17 mouse cellular contexts compared by ENCODE assay signal in the genomic region with DNA sequence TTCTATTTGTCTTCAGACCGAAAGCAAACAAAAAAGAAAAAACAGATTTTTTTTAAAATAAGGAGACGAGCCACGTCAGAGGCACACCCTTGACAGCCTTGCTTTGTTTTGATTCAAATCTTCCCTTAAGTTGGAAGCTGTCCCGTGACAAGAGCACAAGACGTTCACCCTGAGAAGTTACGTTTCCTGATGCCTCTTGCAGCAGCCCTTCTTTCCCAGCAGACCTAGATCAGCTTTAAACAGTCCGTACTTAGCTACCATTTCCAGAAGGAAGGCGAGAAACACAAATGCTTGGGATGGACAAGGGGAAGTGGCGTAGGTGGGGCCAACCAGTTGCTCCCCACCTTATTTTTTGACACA. TPM values are rescaled to one million over a fixed set of nuclear protein-coding genes. Genes with fewer than 3 reads are reported as not detected.
DNase-seq lines count a peak whose midpoint lies in the region; ATAC-seq and TF ChIP-seq lines count a peak whose summit lies in the region.
"Had no signal": no experiment of that assay in that cellular context is flagged by ENCODE, and none has a peak within 500 bp of the region (broad histone marks: within the 10 kb centered on the region; RNA-seq: fewer than 3 reads in every experiment).

No protein-coding gene starts in this region.

- H3K4me3 ChIP-seq in liver, adult 2 months (ENCODE audit: insufficient read depth, low read depth, low read length): no peak overlapping the region
- H3K4me3 ChIP-seq in MEL (ENCODE audit: control insufficient read depth in 1 of 2, insufficient read depth in 1 of 2, low read depth in 2 of 2, low read length in 2 of 2): peak overlapping the region; percentile 35 to 45
- H3K4me3 ChIP-seq in liver, embryonic 15.5 days (replicated peaks): 0 out of 2 replicates have a peak overlapping the region, but pooled peaks have one; percentile 12
- no peak overlapping the region for H3K4me3 ChIP-seq in hindbrain, embryonic 13.5 days
- H3K4me3 ChIP-seq: forebrain, embryonic 13.5 days; heart, embryonic 15.5 days; kidney, embryonic 15.5 days; layer of hippocampus, adult 2 months; midbrain, embryonic 13.5 days had no signal

- no peak for DNase-seq in liver, adult 2 months (ENCODE audit: extremely low read depth, low read depth, low spot score)
- DNase-seq in liver (no peak), MEL (ENCODE audit: low read depth, low spot score) (peak; percentile 67)
- DNase-seq in CD4-positive, CD25-positive, alpha-beta regulatory T cell, adult 2 months (ENCODE audit: low read depth, low spot score): peak; percentile 52
- no peak for DNase-seq in cerebellum, adult 11 months
- DNase-seq: cerebellum, adult 18-20 months; gastrocnemius, postnatal 36 days had no signal

- H3K9me3 ChIP-seq in MEL (replicated peaks; ENCODE audit: insufficient read depth, low read length): no peaks in the 10 kb centered on the region
- no peaks in the 10 kb centered on the region for H3K9me3 ChIP-seq in liver, embryonic 15.5 days (replicated peaks)
- H3K9me3 ChIP-seq in hindbrain, embryonic 13.5 days: no peaks in the 10 kb centered on the region
- H3K9me3 ChIP-seq: forebrain, embryonic 13.5 days; heart, embryonic 15.5 days; kidney, embryonic 15.5 days; midbrain, embryonic 13.5 days had no signal

- no peak overlapping the region for H3K9ac ChIP-seq in liver, adult 2 months (ENCODE audit: low read depth, low read length)
- peak overlapping the region; percentile 63 for H3K9ac ChIP-seq in MEL (ENCODE audit: control insufficient read depth, low read depth, low read length, poor library complexity, severe bottlenecking)
- no peak overlapping the region for H3K9ac ChIP-seq in liver, embryonic 15.5 days
- no peak overlapping the region for H3K9ac ChIP-seq in hindbrain, embryonic 13.5 days
- H3K9ac ChIP-seq: forebrain, embryonic 13.5 days; heart, embryonic 15.5 days; kidney, embryonic 15.5 days; lung, embryonic 14.5 days; midbrain, embryonic 13.5 days had no signal

- H3K4me2 ChIP-seq in liver, embryonic 15.5 days: peak overlapping the region; percentile 49
- no peak overlapping the region for H3K4me2 ChIP-seq in hindbrain, embryonic 13.5 days
- H3K4me2 ChIP-seq: forebrain, embryonic 13.5 days; heart, embryonic 15.5 days; kidney, embryonic 15.5 days; lung, embryonic 14.5 days; midbrain, embryonic 13.5 days had no signal

- TF ChIP-seq CTCF in liver, adult 2 months (IDR thresholded peaks at IDR 0.05; ENCODE audit: low read depth, low read length): no peak
- TF ChIP-seq CTCF in MEL (IDR thresholded peaks at IDR 0.05 in 2 of 3, conservative IDR thresholded peaks at IDR 0.05 in 1 of 3; ENCODE audit: control insufficient read depth in 1 of 3, insufficient read depth in 1 of 3, low read depth in 2 of 3, low read length in 3 of 3, poor library complexity in 1 of 3, severe bottlenecking in 1 of 3): no peak

- H3K27ac ChIP-seq in liver, adult 2 months (replicated peaks; ENCODE audit: insufficient read depth, low read depth, low read length): peak overlapping the region; percentile 31
- peak overlapping the region; percentile 92 for H3K27ac ChIP-seq in MEL (ENCODE audit: control insufficient read depth, low read depth, low read length)
- peak overlapping the region; percentile 49 for H3K27ac ChIP-seq in liver, embryonic 15.5 days (replicated peaks)
- H3K27ac ChIP-seq in hindbrain, embryonic 13.5 days: no peak overlapping the region
- H3K27ac ChIP-seq: forebrain, embryonic 13.5 days; heart, embryonic 15.5 days; kidney, embryonic 15.5 days; layer of hippocampus, adult 2 months; midbrain, embryonic 13.5 days had no signal

- H3K36me3 ChIP-seq in liver, adult 2 months (ENCODE audit: control insufficient read depth, insufficient read depth, low read length): no peaks in the 10 kb centered on the region
- H3K36me3 ChIP-seq in MEL (ENCODE audit: control insufficient read depth in 1 of 2, insufficient read depth in 2 of 2, low read length in 2 of 2): peaks cover 0 to 48% of the 10 kb centered on the region in 2 experiments; a peak in 2 of 4 replicates
- H3K36me3 ChIP-seq in liver, embryonic 15.5 days (replicated peaks): no peaks in the 10 kb centered on the region
- no peaks in the 10 kb centered on the region for H3K36me3 ChIP-seq in hindbrain, embryonic 13.5 days
- H3K36me3 ChIP-seq: heart, embryonic 15.5 days; kidney, embryonic 15.5 days; midbrain, embryonic 13.5 days had no signal

- TF ChIP-seq RAD21 in MEL (IDR thresholded peaks at IDR 0.05; ENCODE audit: low read depth, low read length): no peak

- H3K27me3 ChIP-seq in liver, adult 2 months (ENCODE audit: control insufficient read depth, insufficient read depth, low read length): no peaks in the 10 kb centered on the region
- no peaks in the 10 kb centered on the region for H3K27me3 ChIP-seq in MEL (ENCODE audit: control insufficient read depth in 1 of 2, insufficient read depth in 2 of 2, low read length in 2 of 2)
- H3K27me3 ChIP-seq in liver, embryonic 15.5 days: no peaks in the 10 kb centered on the region
- no peaks in the 10 kb centered on the region for H3K27me3 ChIP-seq in hindbrain, embryonic 13.5 days
- H3K27me3 ChIP-seq: forebrain, embryonic 13.5 days; heart, embryonic 15.5 days; kidney, embryonic 15.5 days; midbrain, embryonic 13.5 days had no signal

- peaks cover 20% of the 10 kb centered on the region for H3K4me1 ChIP-seq in liver, adult 2 months (ENCODE audit: control insufficient read depth, insufficient read depth, low read length)
- peaks cover 32 to 57% of the 10 kb centered on the region in 2 experiments for H3K4me1 ChIP-seq in MEL (ENCODE audit: control insufficient read depth in 1 of 2, insufficient read depth in 2 of 2, low read length in 2 of 2)
- peaks cover 63% of the 10 kb centered on the region for H3K4me1 ChIP-seq in liver, embryonic 15.5 days (replicated peaks)
- H3K4me1 ChIP-seq in hindbrain, embryonic 13.5 days (replicated peaks): 0 out of 2 replicates have a peak, but pooled peaks cover 10% of the 10 kb centered on the region

- TF ChIP-seq EP300 in MEL (IDR thresholded peaks at IDR 0.05; ENCODE audit: low read depth in 1 of 2, low read length in 2 of 2): 0 out of 4 replicates have a peak, but pooled peaks have one; percentile 8 to 25

- TF ChIP-seq POLR2A in liver, adult 2 months (IDR thresholded peaks at IDR 0.05; ENCODE audit: extremely low read depth, insufficient read depth, low read length): no peak
- peak in 1 of 2 experiments; percentile 14; a peak in 1 of 4 replicates for TF ChIP-seq POLR2A in MEL (IDR thresholded peaks at IDR 0.05; ENCODE audit: control insufficient read depth in 1 of 2, insufficient read depth in 1 of 2, low read depth in 1 of 2, low read length in 2 of 2, poor library complexity in 1 of 2)

- no peaks in the 10 kb centered on the region for H3K79me2 ChIP-seq in liver, adult 2 months (ENCODE audit: control insufficient read depth, insufficient read depth, low read length)
- H3K79me2 ChIP-seq in MEL (ENCODE audit: control insufficient read depth, insufficient read depth, low read length, poor library complexity): no peaks in the 10 kb centered on the region; the same call in 1 of the 2 replicates

- WGBS in liver, adult 2 months: 36% methylated on average over 9 of the region's 9 CpGs
- WGBS in liver, embryonic 15.5 days (ENCODE audit: insufficient replicate concordance): 40% methylated on average over 9 of the region's 9 CpGs
- 80% methylated on average over 9 of the region's 9 CpGs for WGBS in hindbrain, embryonic 13.5 days

- ATAC-seq in liver, embryonic 15.5 days (ENCODE audit: insufficient read depth): no peak
- ATAC-seq in hindbrain, embryonic 13.5 days (ENCODE audit: low FRiP score): no peak
- no peak for ATAC-seq in megakaryocyte-erythroid progenitor cell, adult 5-6 weeks (replicated peaks; ENCODE audit: low FRiP score, low TSS enrichment, poor library complexity, severe bottlenecking)
- ATAC-seq: forebrain, embryonic 13.5 days; hindbrain, embryonic 16.5 days; midbrain, embryonic 13.5 days had no signal

TF ChIP-seq in MEL, 35 proteins besides CTCF, POLR2A, EP300 and RAD21:
- TF ChIP-seq RCOR1 (IDR thresholded peaks at IDR 0.05; ENCODE audit: low read depth, low read length) (no peak), BHLHE40 (IDR thresholded peaks at IDR 0.05; ENCODE audit: borderline replicate concordance, low read depth, low read length) (peak; percentile 75; the same call in 1 of the 2 replicates), MAX (IDR thresholded peaks at IDR 0.05; ENCODE audit: low read length) (no peak)

RNA-seq across cellular contexts. Expression of gene P2rx4, which starts 8.7 kb away (rescaled TPM):
- 43.2 and 59.9 TPM in 2 replicates for total RNA-seq in liver, adult 2 months (2014; rRNA removed)
- polyA plus RNA-seq in liver, adult 2 months (2012; rRNA removed): 50.1 and 59.5 TPM in 2 replicates
- 14.7 and 15.2 TPM in 2 replicates for total RNA-seq in MEL (2012; rRNA removed)
- 10 to 100 TPM in 1 of 2 experiments, not detected in 1; 30.9 TPM for polyA plus RNA-seq in MEL (2012; ENCODE audit: insufficient read depth in 1 of 2, insufficient read length in 2 of 2, low read depth in 1 of 2, low replicate concordance in 2 of 2, missing spikeins in 1 of 2)
- 25.2 and 27.9 TPM in 2 replicates for polyA plus RNA-seq in liver, embryonic 15.5 days (2015; fragmentation: Nextera tagmentation; extraction: Ambion mirVana)
- 16.7 and 17.3 TPM in 2 replicates for polyA plus RNA-seq in hindbrain, embryonic 13.5 days (2015; fragmentation: Nextera tagmentation; extraction: Ambion mirVana)
- total RNA-seq in megakaryocyte-erythroid progenitor cell, adult 5-6 weeks (2014; fragmentation: Nextera tagmentation): 15.5 and 29.1 TPM in 2 replicates
- total RNA-seq in megakaryocyte-erythroid progenitor cell, adult 5-6 weeks (2017): 5.7 and 8.8 TPM in 2 replicates

RNA-seq across cellular contexts. Expression of gene P2rx7, which starts 55.0 kb away (rescaled TPM):
- total RNA-seq in liver, adult 2 months (2014; rRNA removed): 2.2 and 4.3 TPM in 2 replicates
- polyA plus RNA-seq in liver, adult 2 months (2012; rRNA removed): 2.7 and 4.0 TPM in 2 replicates
- 25.3 and 29.3 TPM in 2 replicates for total RNA-seq in MEL (2012; rRNA removed)
- 100 to 1,000 TPM in 1 of 2 experiments, 10 to 100 TPM in 1; 40.8 to 254 TPM for polyA plus RNA-seq in MEL (2012; ENCODE audit: insufficient read depth in 1 of 2, insufficient read length in 2 of 2, low read depth in 1 of 2, low replicate concordance in 2 of 2, missing spikeins in 1 of 2)
- 1.5 TPM in 2 replicates for polyA plus RNA-seq in liver, embryonic 15.5 days (2015; fragmentation: Nextera tagmentation; extraction: Ambion mirVana)
- polyA plus RNA-seq in hindbrain, embryonic 13.5 days (2015; fragmentation: Nextera tagmentation; extraction: Ambion mirVana): 5.6 and 6.5 TPM in 2 replicates
- total RNA-seq in megakaryocyte-erythroid progenitor cell, adult 5-6 weeks (2014; fragmentation: Nextera tagmentation): 1.2 and 3.0 TPM in 2 replicates
- total RNA-seq in megakaryocyte-erythroid progenitor cell, adult 5-6 weeks (2017): 1.9 and 2.9 TPM in 2 replicates

Comparison
In these comparisons a context has a peak if more than half of its experiments do, and no peak if none do; other contexts are left out.
1. H3K4me3 ChIP-seq: peak in MEL (2 of 2) and liver, embryonic 15.5 days (single experiment); none in liver, adult 2 months (single experiment) and hindbrain, embryonic 13.5 days (single experiment).
2. DNase-seq: peak in CD4-positive, CD25-positive, alpha-beta regulatory T cell, adult 2 months (single experiment) and MEL (single experiment); none in liver, adult 2 months (single experiment), liver (single experiment) and cerebellum, adult 11 months (single experiment).